Comparison of ENCODE assay signal across 24 mouse cellular contexts in the genomic region with DNA sequence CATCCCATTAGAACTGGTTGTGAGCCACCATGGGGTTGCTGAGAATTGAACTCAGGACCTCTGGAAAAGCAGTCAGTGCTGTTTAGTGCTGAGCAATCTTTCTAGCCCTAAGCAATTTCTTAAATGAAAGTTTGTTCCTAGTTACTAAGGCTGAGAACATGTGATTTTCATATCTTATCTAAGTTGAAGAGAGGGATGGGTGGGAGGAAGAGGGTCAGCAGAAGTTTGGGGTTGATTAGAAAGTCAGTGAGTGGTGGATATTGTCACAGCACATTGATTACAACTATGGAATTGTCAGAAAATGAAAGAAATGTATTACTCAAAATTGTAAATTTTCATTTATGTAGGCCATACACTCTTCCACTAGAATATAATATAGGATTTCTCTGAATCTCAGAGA.
A peak's percentile ranks its signal among the peaks of the same experiment; 100 is the strongest.
DNase-seq lines count a peak whose midpoint lies in the region; ATAC-seq and TF ChIP-seq lines count a peak whose summit lies in the region.
"Had no signal": no experiment of that assay in that cellular context is flagged by ENCODE, and none has a peak within 500 bp of the region (broad histone marks: within the 10 kb centered on the region; RNA-seq: fewer than 3 reads in every experiment).

No protein-coding gene starts in this region.

- peaks cover 9% of the 10 kb centered on the region for H3K4me1 ChIP-seq in liver, embryonic 13.5 days (replicated peaks)
- H3K4me1 ChIP-seq in MEL (ENCODE audit: control insufficient read depth in 1 of 2, insufficient read depth in 2 of 2, low read length in 2 of 2): no peaks in the 10 kb centered on the region
- H3K4me1 ChIP-seq in liver, embryonic 15.5 days (replicated peaks): 0 out of 2 replicates have a peak, but pooled peaks cover 2% of the 10 kb centered on the region
- H3K4me1 ChIP-seq in cerebellum, adult 2 months (ENCODE audit: control insufficient read depth, insufficient read depth, low read length): no peaks in the 10 kb centered on the region
- H3K4me1 ChIP-seq: embryonic facial prominence, embryonic 15.5 days; forebrain, embryonic 10.5 days; forebrain, embryonic 12.5 days had no signal

- no peaks in the 10 kb centered on the region for H3K9me3 ChIP-seq in liver, embryonic 13.5 days (replicated peaks)
- H3K9me3 ChIP-seq in MEL (replicated peaks; ENCODE audit: insufficient read depth, low read length): no peaks in the 10 kb centered on the region
- no peaks in the 10 kb centered on the region for H3K9me3 ChIP-seq in liver, embryonic 15.5 days (replicated peaks)
- H3K9me3 ChIP-seq: embryonic facial prominence, embryonic 15.5 days; forebrain, embryonic 10.5 days; forebrain, embryonic 12.5 days had no signal

- TF ChIP-seq EP300 in MEL (IDR thresholded peaks at IDR 0.05; ENCODE audit: low read depth in 1 of 2, low read length in 2 of 2): peak in 1 of 2 experiments; percentile 33; a peak in 1 of 4 replicates

- no peak overlapping the region for H3K9ac ChIP-seq in liver, embryonic 13.5 days
- H3K9ac ChIP-seq in MEL (ENCODE audit: control insufficient read depth, low read depth, low read length, poor library complexity, severe bottlenecking): no peak overlapping the region
- H3K9ac ChIP-seq in liver, embryonic 15.5 days: no peak overlapping the region
- H3K9ac ChIP-seq: embryonic facial prominence, embryonic 13.5 days; embryonic facial prominence, embryonic 15.5 days; forebrain, embryonic 12.5 days had no signal

- no peaks in the 10 kb centered on the region for H3K27me3 ChIP-seq in liver, embryonic 13.5 days
- H3K27me3 ChIP-seq in MEL (ENCODE audit: control insufficient read depth in 1 of 2, insufficient read depth in 2 of 2, low read length in 2 of 2): no peaks in the 10 kb centered on the region; a peak in 1 of 4 replicates
- H3K27me3 ChIP-seq in liver, embryonic 15.5 days: no peaks in the 10 kb centered on the region
- no peaks in the 10 kb centered on the region for H3K27me3 ChIP-seq in cerebellum, adult 2 months (ENCODE audit: control insufficient read depth, insufficient read depth, low read length)
- H3K27me3 ChIP-seq: embryonic facial prominence, embryonic 13.5 days; embryonic facial prominence, embryonic 15.5 days; forebrain, embryonic 12.5 days had no signal

- no peak for TF ChIP-seq POLR2A in MEL (IDR thresholded peaks at IDR 0.05; ENCODE audit: control insufficient read depth in 1 of 2, insufficient read depth in 1 of 2, low read depth in 1 of 2, low read length in 2 of 2, poor library complexity in 1 of 2)
- TF ChIP-seq POLR2A in cerebellum, adult 2 months (IDR thresholded peaks at IDR 0.05; ENCODE audit: borderline replicate concordance, insufficient read depth, low read length): no peak

- DNase-seq in liver, embryonic 13.5 days: no peak
- no peak for DNase-seq in liver
- DNase-seq in MEL (ENCODE audit: low read depth, low spot score): no peak
- no peak for DNase-seq in right cerebral cortex, postnatal 14 days
- no peak for DNase-seq in cerebellum, adult 2 months
- DNase-seq: adrenal gland, adult 8-10 months; adrenal gland, postnatal 14 days; adrenal gland, postnatal 36 days; cerebellum, adult 11-12 months; cerebellum, adult 8-10 months; cerebellum, adult 9-11 months; cerebellum, postnatal 14 days; cerebellum, postnatal 36 days; embryo, embryonic 11 days had no signal

- no peak overlapping the region for H3K27ac ChIP-seq in liver, embryonic 13.5 days
- no peak overlapping the region for H3K27ac ChIP-seq in MEL (ENCODE audit: control insufficient read depth, low read depth, low read length)
- H3K27ac ChIP-seq in liver, embryonic 15.5 days (replicated peaks): no peak overlapping the region
- no peak overlapping the region for H3K27ac ChIP-seq in cerebellum, adult 2 months (ENCODE audit: insufficient read depth, low read length)
- H3K27ac ChIP-seq: embryonic facial prominence, embryonic 13.5 days; embryonic facial prominence, embryonic 15.5 days; forebrain, embryonic 10.5 days; forebrain, embryonic 12.5 days had no signal

- H3K36me3 ChIP-seq in liver, embryonic 13.5 days: no peaks in the 10 kb centered on the region
- H3K36me3 ChIP-seq in MEL (ENCODE audit: control insufficient read depth in 1 of 2, insufficient read depth in 2 of 2, low read length in 2 of 2): no peaks in the 10 kb centered on the region
- no peaks in the 10 kb centered on the region for H3K36me3 ChIP-seq in liver, embryonic 15.5 days (replicated peaks)
- H3K36me3 ChIP-seq: embryonic facial prominence, embryonic 13.5 days; embryonic facial prominence, embryonic 15.5 days; forebrain, embryonic 10.5 days; forebrain, embryonic 12.5 days had no signal

- no peak for TF ChIP-seq RAD21 in MEL (IDR thresholded peaks at IDR 0.05; ENCODE audit: low read depth, low read length)

- peak; percentile 79 for ATAC-seq in liver, embryonic 13.5 days (ENCODE audit: low read depth)
- peak; percentile 47; the same call in 1 of the 2 replicates for ATAC-seq in liver, embryonic 15.5 days (ENCODE audit: insufficient read depth)
- ATAC-seq: activated CD4-positive, CD25-positive, alpha-beta regulatory T cell, adult 4 months; forebrain, embryonic 14.5 days; forebrain, embryonic 16.5 days; Patski had no signal

- H3K4me3 ChIP-seq in liver, embryonic 13.5 days (replicated peaks): no peak overlapping the region
- no peak overlapping the region for H3K4me3 ChIP-seq in MEL (ENCODE audit: control insufficient read depth in 1 of 2, insufficient read depth in 1 of 2, low read depth in 2 of 2, low read length in 2 of 2)
- no peak overlapping the region for H3K4me3 ChIP-seq in liver, embryonic 15.5 days (replicated peaks)
- no peak overlapping the region for H3K4me3 ChIP-seq in cerebellum, adult 2 months (replicated peaks; ENCODE audit: insufficient read depth, low read depth, low read length)
- H3K4me3 ChIP-seq: embryonic facial prominence, embryonic 13.5 days; embryonic facial prominence, embryonic 15.5 days; erythroblast, embryonic 14.5 days; forebrain, embryonic 10.5 days; forebrain, embryonic 12.5 days had no signal

- no peak for TF ChIP-seq CTCF in MEL (IDR thresholded peaks at IDR 0.05 in 2 of 3, conservative IDR thresholded peaks at IDR 0.05 in 1 of 3; ENCODE audit: control insufficient read depth in 1 of 3, insufficient read depth in 1 of 3, low read depth in 2 of 3, low read length in 3 of 3, poor library complexity in 1 of 3, severe bottlenecking in 1 of 3)
- TF ChIP-seq CTCF in cerebellum, adult 2 months (IDR thresholded peaks at IDR 0.05; ENCODE audit: borderline replicate concordance, insufficient read depth, low read depth, low read length): no peak

- no peaks in the 10 kb centered on the region for H3K79me2 ChIP-seq in MEL (ENCODE audit: control insufficient read depth, insufficient read depth, low read length, poor library complexity)

- H3K4me2 ChIP-seq in liver, embryonic 13.5 days: no peak overlapping the region
- no peak overlapping the region for H3K4me2 ChIP-seq in liver, embryonic 15.5 days
- H3K4me2 ChIP-seq: embryonic facial prominence, embryonic 13.5 days; embryonic facial prominence, embryonic 15.5 days; forebrain, embryonic 12.5 days had no signal

TF ChIP-seq in MEL, 35 proteins besides CTCF, POLR2A, EP300 and RAD21:
- TF ChIP-seq TCF12 (IDR thresholded peaks at IDR 0.05; ENCODE audit: low read depth, low read length): no peak
- TF ChIP-seq USF1 (IDR thresholded peaks at IDR 0.05; ENCODE audit: low read depth, low read length): peak; percentile 11; the same call in 1 of the 2 replicates
- 0 out of 2 replicates have a peak, but pooled peaks have one; percentile 11 for TF ChIP-seq RCOR1 (IDR thresholded peaks at IDR 0.05; ENCODE audit: low read depth, low read length)
